Mouse (Mus musculus) ES-Bruce4 (cell line): ENCODE measurements at regions not wholly inside any gene's neighbourhood (a gene's known extent, or its start where the extent isn't known, plus 50 kb on each side); places are given as distances from the start of the nearest gene placed in this dataset.

ENCODE experiments used
- CTCF ChIP-seq: IDR thresholded peaks from one replicate; pipeline ENCODE4 v1.8.1; 2011; ENCODE audit warnings: low read depth, low read length
- POLR2A ChIP-seq: IDR thresholded peaks from one replicate; pipeline ENCODE4 v1.8.1; 2011; ENCODE audit warnings: low read length; ENCODE audit not compliant: insufficient read depth

DNA sequence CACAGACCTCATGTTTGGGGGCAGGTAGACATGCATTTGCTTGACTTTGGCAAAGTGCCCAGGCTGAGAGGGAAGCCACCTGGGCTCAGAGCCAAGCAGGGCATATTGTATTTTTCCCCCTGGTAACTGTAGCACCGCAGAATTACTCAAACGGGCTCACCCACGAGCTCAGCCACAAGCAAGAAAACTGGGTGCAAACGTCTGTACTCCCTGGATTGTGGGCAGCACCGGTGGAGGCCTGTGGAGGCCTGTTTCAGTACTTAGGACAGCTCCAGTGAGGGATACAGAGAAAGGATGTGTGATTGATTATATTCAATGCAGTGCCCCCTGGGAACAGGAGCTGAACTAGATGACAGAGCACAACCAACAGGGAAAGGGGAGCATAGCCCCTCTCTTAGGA is 135.6 kb upstream of the Vstm2b start:
- TF ChIP-seq CTCF (no peak), POLR2A (no peak)
